Mouse (Mus musculus) erythroblast, embryonic 14.5 days (primary cell): Measurements from ENCODE around the gene Rasgrp4.

Source experiments
- GATA1 ChIP-seq: IDR thresholded peaks from 2 replicates; pipeline ENCODE4 v1.6.1; 2012; ENCODE audit warnings: low read length, inconsistent platforms, mixed read lengths
- TAL1 ChIP-seq: IDR thresholded peaks from 3 replicates; pipeline ENCODE4 v1.6.1; 2012; ENCODE audit warnings: low read length, inconsistent platforms, mixed read lengths

GRCm38 (mm10) chr7:29202577-29202976 is 67.9 kb downstream of the Rasgrp4 start:
- TF ChIP-seq TAL1: no peak
- TF ChIP-seq GATA1: no peak
